Mouse (Mus musculus) gastrocnemius, adult 2 months (tissue): ENCODE results near the gene Fastkd2. TPM values are rescaled to one million over a fixed set of nuclear protein-coding genes. Genes with fewer than 3 reads are reported as not detected.

Experiments
- DNase-seq: peaks from one replicate; pipeline ENCODE4 v3.0.0; 2022
- H3K27ac ChIP-seq: fragments of 200-600 bp; 2 replicates; pipeline ENCODE4 v1.8.1; 2022; ENCODE audit warnings: mild to moderate bottlenecking
- H3K4me3 ChIP-seq: fragments of 200-600 bp; 2 replicates; pipeline ENCODE4 v1.8.1; 2022; ENCODE audit warnings: mild to moderate bottlenecking, moderate library complexity
- CTCF ChIP-seq: fragments of 200-600 bp; IDR thresholded peaks from 2 replicates; pipeline ENCODE4 v1.8.1; 2022; ENCODE audit warnings: antibody characterized with exemption, mild to moderate bottlenecking, moderate library complexity
- intact Hi-C: fragments of 180-260 bp; cut with DNase I; formaldehyde crosslinking; loops from one replicate; pipeline ENCODE4 v1.15.1; 2025
- total RNA-seq, 2 experiments: library from RNA; stranded (reverse); gene quantifications; 2 replicates each; pipeline ENCODE4 v1.2.3; 2021

Fastkd2 gene
- total RNA-seq, 2 experiments from 2014 or later = 17.4 to 24.1 TPM

DNA sequence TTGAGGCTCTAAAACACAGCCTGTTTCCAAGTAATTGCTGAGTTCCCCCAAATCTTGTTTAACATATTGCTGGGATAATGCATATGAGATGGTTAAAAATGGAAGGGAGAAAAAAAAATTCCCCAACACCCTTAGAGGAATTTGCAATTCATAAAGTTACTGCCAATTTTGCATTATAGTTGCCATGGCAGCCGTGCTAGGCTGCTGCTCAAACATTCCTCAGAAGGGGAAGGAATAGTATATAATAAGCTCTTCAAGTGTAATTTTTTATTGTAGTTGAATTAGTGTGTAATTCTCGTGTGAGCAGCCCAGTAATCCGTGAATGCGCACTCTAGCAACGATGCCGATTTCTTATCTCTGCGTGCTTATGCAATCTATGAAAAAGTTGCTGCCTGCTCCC, 39.9 kb downstream of the Fastkd2 start:
- TF ChIP-seq CTCF = no peak
- no peak overlapping the region for H3K27ac ChIP-seq
- intact Hi-C loops = no loop called here
- no peak overlapping the region for H3K4me3 ChIP-seq
- DNase-seq = no peak

- no peak for TF ChIP-seq CTCF
- Histone ChIP-seq H3K27ac (no peak overlapping the region), H3K4me3 (no peak overlapping the region)
- intact Hi-C loops = no loop called here
- no peak for DNase-seq
Measured at GRCm38 (mm10) chr1:63776396-63776795, 46.0 kb downstream of the Fastkd2 start.

- no peak for TF ChIP-seq CTCF
- intact Hi-C loops = no loop called here
- H3K4me3 ChIP-seq = no peak overlapping the region
- no peak overlapping the region for H3K27ac ChIP-seq
- DNase-seq = no peak
Measured at GRCm38 (mm10) chr1:63776902-63777630, 46.7 kb downstream of the Fastkd2 start.

DNA sequence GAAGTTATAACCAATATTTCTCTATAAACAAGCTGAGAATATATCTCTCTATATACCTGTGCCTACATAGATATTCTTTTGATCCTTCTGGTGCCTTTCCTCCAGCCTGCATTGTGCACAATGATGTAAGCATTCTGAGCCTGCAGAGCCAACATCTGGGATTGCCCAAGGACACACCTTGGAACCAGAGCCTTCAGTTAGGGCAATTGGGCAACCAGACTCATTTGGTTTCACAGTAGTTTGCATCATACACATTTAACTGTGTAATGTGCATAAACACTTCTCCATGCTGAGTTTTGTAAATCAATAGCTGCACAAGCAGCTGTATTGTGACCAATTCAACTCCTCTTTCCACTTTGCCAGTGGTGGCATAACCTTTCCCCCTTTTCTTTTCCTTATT, 63.9 kb downstream of the Fastkd2 start:
- no peak for TF ChIP-seq CTCF
- no peak for DNase-seq
- intact Hi-C loops = no loop called here
- no peak overlapping the region for H3K4me3 ChIP-seq
- no peak overlapping the region for H3K27ac ChIP-seq

Other genes with a start within 250 kb of the Fastkd2 start
- gene Gm39653, start 114.6 kb upstream of the Fastkd2 start, total RNA-seq = not detected
- gene Dytn, start 43.7 kb upstream of the Fastkd2 start, total RNA-seq = not detected
- not detected for gene Mdh1b, start 296 bp upstream of the Fastkd2 start, total RNA-seq
- not detected for gene 4933402D24Rik, start 38.7 kb downstream of the Fastkd2 start, total RNA-seq